Mouse (Mus musculus) E14TG2a.4 (cell line): ENCODE results near the gene Ptges3l.
A peak's percentile ranks its signal among the peaks of the same experiment; 100 is the strongest.
"Not testable (repeated sequence)": the region's sequence is repeated elsewhere in the genome, so short reads cannot be mapped to it uniquely, and the experiment has no call there.

Source experiments
- H3K27me3 ChIP-seq: 2 replicates; pipeline ENCODE4 v1.6.1; 2014; ENCODE audit warnings: low read length, control low read depth; ENCODE audit not compliant: insufficient read depth
- H3K36me3 ChIP-seq: 2 replicates; pipeline ENCODE4 v1.6.1; 2014; ENCODE audit warnings: low read length, control low read depth; ENCODE audit not compliant: insufficient read depth
- H3K4me1 ChIP-seq: replicated peaks from 2 replicates; pipeline ENCODE4 v1.6.1; 2014; ENCODE audit warnings: low read depth, low read length, control low read depth
- H3K4me3 ChIP-seq: replicated peaks from 2 replicates; pipeline ENCODE4 v1.5.1; 2014; ENCODE audit warnings: mild to moderate bottlenecking, low read length
- H3K9me3 ChIP-seq: 2 replicates; pipeline ENCODE4 v1.6.1; 2014; ENCODE audit warnings: low read length, control low read depth
- CTCF ChIP-seq: conservative IDR thresholded peaks from 2 replicates; pipeline ENCODE4 v1.5.1; 2014; ENCODE audit warnings: low read length
- NANOG ChIP-seq: IDR thresholded peaks from 2 replicates; pipeline ENCODE4 v1.6.1; 2014; ENCODE audit warnings: borderline replicate concordance, low read length, mixed read lengths
- POU5F1 ChIP-seq: IDR thresholded peaks from 2 replicates; pipeline ENCODE4 v1.6.1; 2014; ENCODE audit warnings: low read length, borderline replicate concordance

The Ptges3l gene

DNA sequence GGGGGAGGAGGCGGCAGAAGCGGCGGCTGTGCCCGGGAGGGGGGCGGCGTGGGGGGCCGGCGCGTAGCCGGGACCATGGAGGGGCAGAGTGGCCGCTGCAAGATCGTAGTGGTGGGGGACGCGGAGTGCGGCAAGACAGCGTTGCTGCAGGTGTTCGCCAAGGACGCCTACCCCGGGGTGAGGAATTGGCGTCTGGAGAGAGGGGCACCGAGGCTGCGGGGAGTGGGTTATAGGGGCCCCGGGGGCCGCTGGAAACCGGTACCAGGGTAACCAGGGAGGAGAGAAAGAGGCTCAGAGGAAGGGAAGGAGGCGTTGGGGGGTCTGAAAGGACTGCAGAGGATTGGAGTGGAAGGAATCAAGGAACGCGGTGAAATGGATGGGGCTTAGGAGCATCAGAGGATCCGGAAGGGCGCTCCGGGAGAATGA lies 43.1 kb upstream of the Ptges3l start:
- H3K27me3 ChIP-seq, result peaks cover 57% of the 10 kb centered on the region
- peaks cover 80% of the 10 kb centered on the region for H3K4me1 ChIP-seq
- peak overlapping the region; percentile 87 for H3K4me3 ChIP-seq
- TF ChIP-seq NANOG (no peak), CTCF (no peak), POU5F1 (no peak)
- H3K36me3 ChIP-seq, result peaks cover 14% of the 10 kb centered on the region
- no peaks in the 10 kb centered on the region for H3K9me3 ChIP-seq

- Histone ChIP-seq H3K4me1 (peaks cover 82% of the 10 kb centered on the region), H3K9me3 (no peaks in the 10 kb centered on the region), H3K4me3 (peak overlapping the region; percentile 87), H3K27me3 (peaks cover 51% of the 10 kb centered on the region), H3K36me3 (peaks cover 19% of the 10 kb centered on the region)
- TF ChIP-seq CTCF (no peak; the same call in none of the 2 replicates), NANOG (no peak), POU5F1 (no peak)
Measured at GRCm38 (mm10) chr11:101467477-101468262, 42.5 kb upstream of the Ptges3l start.

- Histone ChIP-seq H3K4me3 (peak overlapping the region; percentile 91), H3K27me3 (peaks cover 40% of the 10 kb centered on the region), H3K36me3 (peaks cover 25% of the 10 kb centered on the region), H3K4me1 (peaks cover 82% of the 10 kb centered on the region)
- H3K9me3 ChIP-seq, result not testable (repeated sequence)
Measured at GRCm38 (mm10) chr11:101466552-101466950, 41.4 kb upstream of the Ptges3l start.

- Histone ChIP-seq H3K9me3 (no peaks in the 10 kb centered on the region), H3K4me1 (peaks cover 81% of the 10 kb centered on the region), H3K27me3 (peaks cover 35% of the 10 kb centered on the region), H3K36me3 (peaks cover 26% of the 10 kb centered on the region), H3K4me3 (peak within 1 kb of the TSS; percentile 91)
- TF ChIP-seq NANOG (no peak), CTCF (no peak), POU5F1 (no peak)
Measured at GRCm38 (mm10) chr11:101465869-101466551, 40.9 kb upstream of the Ptges3l start, which contains the start of gene Vat1. Vat1 (minus strand) TSS chr11:101466230.

DNA sequence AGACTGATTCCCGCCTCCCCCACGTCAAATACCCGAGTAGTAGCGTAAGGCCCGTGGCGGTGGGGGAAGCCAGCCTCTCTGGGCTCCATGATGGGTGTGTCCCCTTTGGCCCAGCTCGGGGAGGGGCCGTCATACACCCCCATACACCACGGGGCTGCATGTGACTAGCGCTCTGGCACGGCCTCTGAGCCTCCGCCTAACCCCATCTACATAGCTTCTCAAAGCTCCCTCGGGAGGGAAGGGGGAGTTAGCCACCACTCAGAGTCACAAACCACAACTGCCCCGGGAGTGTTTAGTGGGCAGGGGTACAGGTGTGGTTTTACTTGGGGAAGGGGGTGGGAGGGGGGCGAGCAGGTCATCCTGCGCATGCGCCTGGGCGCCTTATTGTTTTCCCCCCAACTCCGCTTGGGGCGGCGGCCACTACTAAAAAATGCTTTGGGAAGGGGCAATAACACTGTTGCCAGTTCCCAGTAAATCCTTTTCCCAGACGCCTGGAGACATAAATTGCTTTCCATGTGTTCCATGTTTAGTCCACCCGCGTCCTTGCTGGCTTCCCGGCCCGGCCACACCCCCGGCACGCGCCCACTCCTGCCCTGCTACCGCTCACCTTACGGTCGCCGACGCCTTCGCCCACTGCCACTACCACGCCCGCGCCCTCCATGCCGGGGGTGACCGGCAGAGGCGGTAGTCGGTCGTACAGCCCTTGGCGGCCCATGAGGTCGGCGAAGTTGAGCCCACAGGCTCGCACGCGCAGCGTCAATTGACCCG lies 40.2 kb upstream of the Ptges3l start:
- H3K27me3 ChIP-seq, result peaks cover 28% of the 10 kb centered on the region
- peaks cover 29% of the 10 kb centered on the region for H3K36me3 ChIP-seq
- TF ChIP-seq POU5F1, result no peak
- TF ChIP-seq NANOG, result no peak
- TF ChIP-seq CTCF, result no peak
- H3K4me1 ChIP-seq, result peaks cover 81% of the 10 kb centered on the region
- no peaks in the 10 kb centered on the region for H3K9me3 ChIP-seq
- peak overlapping the region; percentile 91 for H3K4me3 ChIP-seq

- Histone ChIP-seq H3K4me3 (peak within 1 kb of the TSS; percentile 91), H3K4me1 (peaks cover 83% of the 10 kb centered on the region), H3K9me3 (no peaks in the 10 kb centered on the region), H3K36me3 (peaks cover 33% of the 10 kb centered on the region), H3K27me3 (peaks cover 22% of the 10 kb centered on the region)
- TF ChIP-seq POU5F1, result no peak
- no peak for TF ChIP-seq CTCF
- no peak for TF ChIP-seq NANOG
Measured at GRCm38 (mm10) chr11:101464211-101465100, 39.3 kb upstream of the Ptges3l start, which contains the start of gene Rnd2. Rnd2 (plus strand) TSS chr11:101464999.

- Histone ChIP-seq H3K4me3 (0 out of 2 replicates have a peak overlapping the region, but pooled peaks have one; percentile 14), H3K4me1 (peaks cover 88% of the 10 kb centered on the region), H3K9me3 (no peaks in the 10 kb centered on the region), H3K36me3 (peaks cover 41% of the 10 kb centered on the region), H3K27me3 (peaks cover 9% of the 10 kb centered on the region)
- no peak for TF ChIP-seq CTCF
- no peak for TF ChIP-seq POU5F1
- no peak for TF ChIP-seq NANOG
Measured at GRCm38 (mm10) chr11:101462583-101463440, 37.7 kb upstream of the Ptges3l start.
